In genomic region chr15:3978279-3978678, GRCm38 (mm10) we compare ENCODE assay signal across 1 mouse cellular context.
TF ChIP-seq lines count a peak whose summit lies in the region.

No protein-coding gene starts in this region.

TF ChIP-seq in CH12.LX, 34 proteins besides CTCF, POLR2A, EP300 and RAD21 (continued from another document):
- TF ChIP-seq JUND (conservative IDR thresholded peaks at IDR 0.05; ENCODE audit: low read depth, low read length) (no peak), SIN3A (IDR thresholded peaks at IDR 0.05; ENCODE audit: low read length) (no peak), E2F4 (IDR thresholded peaks at IDR 0.05; ENCODE audit: insufficient replicate concordance, low read depth, low read length) (no peak), MYC (IDR thresholded peaks at IDR 0.05; ENCODE audit: low read depth, low read length) (no peak), MAZ (IDR thresholded peaks at IDR 0.05; ENCODE audit: low read depth, low read length) (no peak), HCFC1 (IDR thresholded peaks at IDR 0.05; ENCODE audit: low read depth, low read length) (no peak), ZNF384 (IDR thresholded peaks at IDR 0.05; ENCODE audit: low read depth, low read length) (no peak), KAT2A (IDR thresholded peaks at IDR 0.05; ENCODE audit: insufficient replicate concordance, low read length) (no peak), USF1 (IDR thresholded peaks at IDR 0.05; ENCODE audit: low read depth, low read length) (no peak), ZKSCAN1 (IDR thresholded peaks at IDR 0.05; ENCODE audit: borderline replicate concordance, low read depth, low read length) (no peak)
TF ChIP-seq in CH12.LX: peak in this region for 0.
